Mouse (Mus musculus): ENCODE measurements around the gene Itga1.

- TF ChIP-seq CTCF (conservative IDR thresholded peaks at IDR 0.05; ENCODE audit: low read length) (no peak), POU5F1 (IDR thresholded peaks at IDR 0.05; ENCODE audit: borderline replicate concordance, low read length) (no peak), NANOG (IDR thresholded peaks at IDR 0.05; ENCODE audit: borderline replicate concordance, low read length) (no peak)
Observed at GRCm38 (mm10) chr13:115021411-115021810, 80.4 kb downstream of the Itga1 start.
